Mouse (Mus musculus) cerebellum, adult 2 months (tissue): ENCODE measurements around the gene Mmadhc.

ENCODE experiments used
- CTCF ChIP-seq: fragments of 200-500 bp; IDR thresholded peaks from 2 replicates; pipeline ENCODE4 v1.5.1; 2011; ENCODE audit warnings: low read depth, mild to moderate bottlenecking, control low read depth, low read length, moderate library complexity, borderline replicate concordance; ENCODE audit not compliant: insufficient read depth
- POLR2A ChIP-seq: fragments of 200-500 bp; IDR thresholded peaks from 2 replicates; pipeline ENCODE4 v1.6.1; 2011; ENCODE audit warnings: low read length, control low read depth, borderline replicate concordance; ENCODE audit not compliant: insufficient read depth

GRCm38 (mm10) chr2:50276715-50277114, 19.9 kb downstream of the Mmadhc start:
- no peak for TF ChIP-seq CTCF
- TF ChIP-seq POLR2A: no peak
